Mouse (Mus musculus) intestine, embryonic 16.5 days (tissue): Measurements from ENCODE around the gene Fxyd2. TPM values are rescaled to one million over a fixed set of nuclear protein-coding genes. Genes with fewer than 3 reads are reported as not detected.
A peak's percentile ranks its signal among the peaks of the same experiment; 100 is the strongest.

Experiments
- ATAC-seq: fragments of 200-750 bp; cut with Nextera tagmentation; 2 replicates; pipeline ENCODE4 v1.8.0; 2017; ENCODE audit warnings: moderate TSS enrichment, moderate library complexity
- H3K27ac ChIP-seq: fragments of 300-500 bp; sonication (generic); 2 replicates; pipeline ENCODE4 v1.5.1; 2014; ENCODE audit warnings: mild to moderate bottlenecking, low read length
- H3K27me3 ChIP-seq: fragments of 300-500 bp; sonication (generic); replicated peaks from 2 replicates; pipeline ENCODE4 v1.6.1; 2014; ENCODE audit warnings: low read length, control low read depth, mixed read lengths; ENCODE audit not compliant: control insufficient read depth, insufficient read depth
- H3K36me3 ChIP-seq: fragments of 300-500 bp; sonication (generic); 2 replicates; pipeline ENCODE4 v1.6.1; 2014; ENCODE audit warnings: low read length, control low read depth; ENCODE audit not compliant: control insufficient read depth, insufficient read depth
- H3K4me1 ChIP-seq: fragments of 300-500 bp; sonication (generic); 2 replicates; pipeline ENCODE4 v1.6.1; 2014; ENCODE audit warnings: low read length, control low read depth, mixed read lengths; ENCODE audit not compliant: control insufficient read depth, insufficient read depth
- H3K4me2 ChIP-seq: fragments of 300-500 bp; sonication (generic); 2 replicates; pipeline ENCODE4 v1.6.1; 2014; ENCODE audit warnings: low read depth, low read length, control low read depth
- H3K4me3 ChIP-seq: fragments of 300-500 bp; sonication (generic); 2 replicates; pipeline ENCODE4 v1.5.1; 2014; ENCODE audit warnings: mild to moderate bottlenecking, low read length
- H3K9ac ChIP-seq: fragments of 300-500 bp; sonication (generic); 2 replicates; pipeline ENCODE4 v1.6.1; 2014; ENCODE audit warnings: low read depth, low read length
- H3K9me3 ChIP-seq: fragments of 300-500 bp; sonication (generic); 2 replicates; pipeline ENCODE4 v1.6.1; 2016; ENCODE audit warnings: low read length, control low read depth; ENCODE audit not compliant: control insufficient read depth
- WGBS: fragments of 180-500 bp; shearing (Covaris S2); extraction: QIAGEN DNeasy Blood & Tissue Kit; methylation state at CpG from one replicate; pipeline ENCODE4 v1.1.7; 2014; 5-methylcytosine and 5-hydroxymethylcytosine counted together
- polyA plus RNA-seq: library from polyadenylated mRNA; unstranded; fragments of >200 nt; fragmentation: Nextera tagmentation; extraction: Ambion mirVana; gene quantifications from 2 replicates; pipeline ENCODE4 v1.2.1, GENCODE M21; 2015

Gene Fxyd2
- polyA plus RNA-seq, 1 experiment from 2014 or later, result 2.2 TPM

GRCm38 (mm10) chr9:45383883-45384282 lies 15.6 kb upstream of the Fxyd2 start:
- no peaks in the 10 kb centered on the region for H3K27me3 ChIP-seq
- no peaks in the 10 kb centered on the region for H3K4me1 ChIP-seq
- no peak for ATAC-seq
- H3K4me3 ChIP-seq, result no peak overlapping the region
- H3K4me2 ChIP-seq, result no peak overlapping the region
- H3K27ac ChIP-seq, result no peak overlapping the region
- 97% methylated on average over 6 of the region's 6 CpGs for WGBS
- H3K36me3 ChIP-seq, result no peaks in the 10 kb centered on the region
- no peaks in the 10 kb centered on the region for H3K9me3 ChIP-seq
- no peak overlapping the region for H3K9ac ChIP-seq

GRCm38 (mm10) chr9:45386698-45387097 lies 12.8 kb upstream of the Fxyd2 start:
- H3K36me3 ChIP-seq, result no peaks in the 10 kb centered on the region
- WGBS, result 80% methylated on average over 5 of the region's 5 CpGs
- H3K9me3 ChIP-seq, result no peaks in the 10 kb centered on the region
- H3K27me3 ChIP-seq, result no peaks in the 10 kb centered on the region
- no peak overlapping the region for H3K4me2 ChIP-seq
- H3K4me3 ChIP-seq, result no peak overlapping the region
- no peak overlapping the region for H3K9ac ChIP-seq
- H3K27ac ChIP-seq, result no peak overlapping the region
- no peaks in the 10 kb centered on the region for H3K4me1 ChIP-seq
- ATAC-seq, result no peak

GRCm38 (mm10) chr9:45388385-45388994 lies 11.0 kb upstream of the Fxyd2 start:
- 40% methylated on average over 12 of the region's 12 CpGs for WGBS

GRCm38 (mm10) chr9:45389596-45389995 lies 9.9 kb upstream of the Fxyd2 start:
- no peak overlapping the region for H3K9ac ChIP-seq
- no peaks in the 10 kb centered on the region for H3K9me3 ChIP-seq
- H3K4me2 ChIP-seq, result no peak overlapping the region
- ATAC-seq, result no peak
- H3K4me1 ChIP-seq, result no peaks in the 10 kb centered on the region
- H3K27ac ChIP-seq, result no peak overlapping the region
- no peak overlapping the region for H3K4me3 ChIP-seq
- 85% methylated on average over 8 of the region's 8 CpGs for WGBS
- no peaks in the 10 kb centered on the region for H3K36me3 ChIP-seq
- no peaks in the 10 kb centered on the region for H3K27me3 ChIP-seq

More at GRCm38 (mm10) chr9:45388385-45388994, 11.0 kb upstream of the Fxyd2 start:
- Histone ChIP-seq H3K27me3 (no peaks in the 10 kb centered on the region), H3K4me2 (no peak overlapping the region), H3K9ac (no peak overlapping the region), H3K4me3 (no peak overlapping the region), H3K36me3 (no peaks in the 10 kb centered on the region), H3K27ac (no peak overlapping the region), H3K4me1 (no peaks in the 10 kb centered on the region), H3K9me3 (no peaks in the 10 kb centered on the region)
- 0 out of 2 replicates have a peak, but pooled peaks have one; percentile 50 for ATAC-seq

GRCm38 (mm10) chr9:45391299-45391698 lies 8.2 kb upstream of the Fxyd2 start:
- no peaks in the 10 kb centered on the region for H3K36me3 ChIP-seq
- no peaks in the 10 kb centered on the region for H3K9me3 ChIP-seq
- 63% methylated on average over 7 of the region's 7 CpGs for WGBS
- no peak overlapping the region for H3K4me2 ChIP-seq
- no peaks in the 10 kb centered on the region for H3K27me3 ChIP-seq
- H3K9ac ChIP-seq, result no peak overlapping the region
- H3K27ac ChIP-seq, result no peak overlapping the region
- no peak for ATAC-seq
- no peaks in the 10 kb centered on the region for H3K4me1 ChIP-seq
- no peak overlapping the region for H3K4me3 ChIP-seq

- no peak overlapping the region for H3K27ac ChIP-seq
- H3K4me2 ChIP-seq, result no peak overlapping the region
- H3K4me1 ChIP-seq, result no peaks in the 10 kb centered on the region
- H3K9ac ChIP-seq, result no peak overlapping the region
- no peaks in the 10 kb centered on the region for H3K36me3 ChIP-seq
- H3K9me3 ChIP-seq, result no peaks in the 10 kb centered on the region
- no peaks in the 10 kb centered on the region for H3K27me3 ChIP-seq
- ATAC-seq, result no peak
- WGBS, result 80% methylated on average over 6 of the region's 6 CpGs
- no peak overlapping the region for H3K4me3 ChIP-seq
Measured at GRCm38 (mm10) chr9:45395218-45395617, 4.3 kb upstream of the Fxyd2 start.

GRCm38 (mm10) chr9:45395796-45396195 lies 3.7 kb upstream of the Fxyd2 start:
- H3K36me3 ChIP-seq, result no peaks in the 10 kb centered on the region
- H3K27me3 ChIP-seq, result no peaks in the 10 kb centered on the region
- no peak overlapping the region for H3K27ac ChIP-seq
- no peak overlapping the region for H3K9ac ChIP-seq
- 70% methylated on average over 3 of the region's 3 CpGs for WGBS
- H3K4me1 ChIP-seq, result no peaks in the 10 kb centered on the region
- no peak overlapping the region for H3K4me3 ChIP-seq
- no peaks in the 10 kb centered on the region for H3K9me3 ChIP-seq
- ATAC-seq, result no peak
- no peak overlapping the region for H3K4me2 ChIP-seq

- H3K27ac ChIP-seq, result no peak overlapping the region
- 55% methylated on average over 1 of the region's 1 CpGs for WGBS
Measured at GRCm38 (mm10) chr9:45398336-45398735, 1.1 kb upstream of the Fxyd2 start.

GRCm38 (mm10) chr9:45401851-45402250 lies 2.4 kb downstream of the Fxyd2 start:
- H3K4me1 ChIP-seq, result no peaks in the 10 kb centered on the region
- no peaks in the 10 kb centered on the region for H3K36me3 ChIP-seq
- H3K27ac ChIP-seq, result no peak overlapping the region
- ATAC-seq, result no peak
- H3K4me2 ChIP-seq, result no peak overlapping the region
- WGBS, result 60% methylated on average over 4 of the region's 4 CpGs
- no peak overlapping the region for H3K4me3 ChIP-seq
- no peak overlapping the region for H3K9ac ChIP-seq
- no peaks in the 10 kb centered on the region for H3K9me3 ChIP-seq
- H3K27me3 ChIP-seq, result no peaks in the 10 kb centered on the region

More at GRCm38 (mm10) chr9:45398336-45398735, 1.1 kb upstream of the Fxyd2 start:
- Histone ChIP-seq H3K4me3 (no peak overlapping the region), H3K4me1 (no peaks in the 10 kb centered on the region), H3K9ac (no peak overlapping the region), H3K4me2 (no peak overlapping the region), H3K9me3 (no peaks in the 10 kb centered on the region), H3K27me3 (no peaks in the 10 kb centered on the region), H3K36me3 (no peaks in the 10 kb centered on the region)
- ATAC-seq, result no peak

GRCm38 (mm10) chr9:45402957-45403356 lies 3.5 kb downstream of the Fxyd2 start:
- H3K9me3 ChIP-seq, result no peaks in the 10 kb centered on the region
- no peak overlapping the region for H3K27ac ChIP-seq
- no peaks in the 10 kb centered on the region for H3K4me1 ChIP-seq
- no peak overlapping the region for H3K4me2 ChIP-seq
- H3K36me3 ChIP-seq, result no peaks in the 10 kb centered on the region
- H3K4me3 ChIP-seq, result no peak overlapping the region
- ATAC-seq, result no peak
- WGBS, result 48% methylated on average over 2 of the region's 2 CpGs
- no peak overlapping the region for H3K9ac ChIP-seq
- no peaks in the 10 kb centered on the region for H3K27me3 ChIP-seq
